Mouse (Mus musculus): ENCODE results near the gene Tsku. TPM values are rescaled to one million over a fixed set of nuclear protein-coding genes. Genes with fewer than 3 reads are reported as not detected.

Gene Tsku
- total and polyA plus RNA-seq, 3 experiments, result 2.2 to 5.9 (median 2.5) TPM

DNA sequence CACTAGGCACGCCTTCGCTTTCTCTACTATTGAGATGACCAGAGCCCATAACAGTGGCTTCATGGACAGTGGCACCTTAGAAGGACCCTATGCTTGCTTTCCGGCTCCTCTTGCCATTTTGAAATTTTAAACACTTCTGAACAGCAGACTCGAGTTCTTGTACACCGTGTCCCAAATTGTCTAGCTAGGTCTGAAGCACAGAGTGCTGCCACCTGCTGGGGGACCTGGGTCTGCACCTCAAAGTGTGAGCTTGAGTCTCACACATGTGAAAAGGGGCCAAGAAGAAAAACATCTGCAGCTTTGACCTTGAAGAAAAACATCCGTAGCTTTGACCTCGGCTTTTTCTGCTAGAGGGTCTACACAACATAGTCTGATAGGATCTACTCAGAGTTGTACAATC, 13.1 kb downstream of the Tsku start:
- Histone ChIP-seq H3K27me3 (ENCODE audit: control insufficient read depth, insufficient read depth, low read length) (no peaks in the 10 kb centered on the region), H3K27ac (no peak overlapping the region), H3K9ac (ENCODE audit: low read depth, low read length) (no peak overlapping the region), H3K4me1 (ENCODE audit: control insufficient read depth, insufficient read depth, low read length) (no peaks in the 10 kb centered on the region), H3K79me2 (replicated peaks; ENCODE audit: control insufficient read depth, insufficient read depth, low read length) (no peaks in the 10 kb centered on the region), H3K36me3 (ENCODE audit: control insufficient read depth, insufficient read depth, low read length) (no peaks in the 10 kb centered on the region), H3K4me3 (no peak overlapping the region)
- TF ChIP-seq CTCF (IDR thresholded peaks at IDR 0.05) (peak; percentile 94), EP300 (IDR thresholded peaks at IDR 0.05; ENCODE audit: insufficient read depth, low read depth, low read length) (no peak), POLR2A (IDR thresholded peaks at IDR 0.05; ENCODE audit: insufficient read depth, low read depth, low read length) (no peak)
- WGBS, result 42% methylated on average over 7 of the region's 7 CpGs
- peak; percentile 56 to 78 for DNase-seq
- intact Hi-C loops (cut with DNase I), result loop anchor here (1.0 kb wide), 1 partner anchor 59 kb away; no protein-coding TSS in a partner anchor

DNA sequence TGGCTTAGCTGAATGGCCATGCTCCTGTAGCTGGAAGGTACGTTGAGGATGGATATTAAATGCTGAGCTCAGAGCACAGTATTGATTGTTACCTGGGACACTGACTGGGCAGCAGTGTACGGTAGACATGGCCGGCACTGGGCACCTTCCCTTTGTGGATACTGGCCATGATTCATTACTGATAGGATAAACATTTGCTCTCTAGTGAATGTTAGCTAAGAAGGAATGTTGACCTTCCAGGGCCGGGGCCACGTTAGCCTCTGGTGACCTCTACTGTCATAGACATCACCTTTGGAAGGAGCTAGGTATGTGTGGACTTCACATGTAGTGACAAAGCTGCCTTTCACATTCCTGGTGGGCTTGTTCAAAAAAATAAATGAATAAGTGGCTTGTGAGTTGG, 13.7 kb downstream of the Tsku start:
- no peaks in the 10 kb centered on the region for H3K4me1 ChIP-seq (ENCODE audit: control insufficient read depth, insufficient read depth, low read length)
- no peaks in the 10 kb centered on the region for H3K27me3 ChIP-seq (ENCODE audit: control insufficient read depth, insufficient read depth, low read length)
- DNase-seq, result no peak
- no peaks in the 10 kb centered on the region for H3K79me2 ChIP-seq (replicated peaks; ENCODE audit: control insufficient read depth, insufficient read depth, low read length)
- H3K9ac ChIP-seq (ENCODE audit: low read depth, low read length), result no peak overlapping the region
- 66% methylated on average over 5 of the region's 5 CpGs for WGBS
- no peak for TF ChIP-seq POLR2A (IDR thresholded peaks at IDR 0.05; ENCODE audit: insufficient read depth, low read depth, low read length)
- no peak for TF ChIP-seq CTCF (IDR thresholded peaks at IDR 0.05)
- no peak for TF ChIP-seq EP300 (IDR thresholded peaks at IDR 0.05; ENCODE audit: insufficient read depth, low read depth, low read length)
- intact Hi-C loops (cut with DNase I), result no loop called here
- H3K27ac ChIP-seq, result no peak overlapping the region
- H3K4me3 ChIP-seq, result no peak overlapping the region
- no peaks in the 10 kb centered on the region for H3K36me3 ChIP-seq (ENCODE audit: control insufficient read depth, insufficient read depth, low read length)

DNA sequence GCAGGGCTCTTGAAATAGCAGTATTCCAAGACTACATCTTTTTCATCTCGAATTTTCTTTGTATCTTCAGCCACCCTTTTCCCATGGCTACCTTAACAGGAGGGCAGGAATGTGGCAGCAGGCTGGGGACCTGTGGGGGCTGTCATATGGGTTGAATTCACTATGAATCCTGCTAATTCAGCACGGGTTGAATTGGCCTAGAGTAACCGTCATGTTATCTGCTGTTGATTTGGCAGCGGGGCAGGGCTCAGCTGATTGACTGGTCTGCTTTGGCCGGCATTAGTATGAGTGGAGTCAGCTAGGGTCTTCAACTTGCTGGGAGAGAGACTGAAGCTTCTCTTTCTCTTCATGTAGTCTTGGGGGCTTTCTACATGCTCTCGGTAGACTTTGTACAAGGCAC, 16.1 kb downstream of the Tsku start:
- Histone ChIP-seq H3K4me3 (no peak overlapping the region), H3K4me1 (ENCODE audit: control insufficient read depth, insufficient read depth, low read length) (no peaks in the 10 kb centered on the region; the same call in 1 of the 2 replicates), H3K79me2 (replicated peaks; ENCODE audit: control insufficient read depth, insufficient read depth, low read length) (no peaks in the 10 kb centered on the region), H3K27me3 (ENCODE audit: control insufficient read depth, insufficient read depth, low read length) (no peaks in the 10 kb centered on the region), H3K36me3 (ENCODE audit: control insufficient read depth, insufficient read depth, low read length) (no peaks in the 10 kb centered on the region), H3K27ac (no peak overlapping the region), H3K9ac (ENCODE audit: low read depth, low read length) (no peak overlapping the region)
- DNase-seq, result no peak
- intact Hi-C loops (cut with DNase I), result loop anchor here (2.0 kb wide), 1 partner anchor 190 kb away; no protein-coding TSS in a partner anchor
- WGBS, result 41% methylated on average over 6 of the region's 6 CpGs
- TF ChIP-seq EP300 (IDR thresholded peaks at IDR 0.05; ENCODE audit: insufficient read depth, low read depth, low read length), result no peak
- TF ChIP-seq POLR2A (IDR thresholded peaks at IDR 0.05; ENCODE audit: insufficient read depth, low read depth, low read length), result no peak
- TF ChIP-seq CTCF (IDR thresholded peaks at IDR 0.05), result no peak

DNA sequence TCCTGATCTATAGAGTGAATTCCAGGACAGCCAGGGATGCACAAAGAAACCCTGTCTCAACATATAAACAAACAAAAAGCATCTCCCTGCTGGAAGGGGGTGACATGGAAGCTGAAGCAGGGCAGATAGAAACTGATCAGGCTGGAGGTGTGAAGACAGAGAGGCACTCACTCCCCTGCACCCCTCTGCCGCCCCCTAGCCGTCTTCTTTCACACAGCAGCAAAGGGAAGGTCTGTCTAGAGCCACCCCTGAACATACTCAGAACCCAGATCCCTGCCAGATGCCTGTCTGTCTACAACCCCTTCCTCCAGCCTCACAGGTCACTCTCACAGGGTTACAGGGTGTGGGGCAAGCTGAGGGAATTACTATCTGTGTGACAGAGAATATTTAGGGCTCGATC, 16.8 kb downstream of the Tsku start:
- no peak overlapping the region for H3K4me3 ChIP-seq
- no peaks in the 10 kb centered on the region for H3K27me3 ChIP-seq (ENCODE audit: control insufficient read depth, insufficient read depth, low read length)
- no peak overlapping the region for H3K27ac ChIP-seq
- TF ChIP-seq EP300 (IDR thresholded peaks at IDR 0.05; ENCODE audit: insufficient read depth, low read depth, low read length), result no peak
- TF ChIP-seq POLR2A (IDR thresholded peaks at IDR 0.05; ENCODE audit: insufficient read depth, low read depth, low read length), result no peak
- TF ChIP-seq CTCF (IDR thresholded peaks at IDR 0.05), result peak; percentile 68
- no peaks in the 10 kb centered on the region for H3K36me3 ChIP-seq (ENCODE audit: control insufficient read depth, insufficient read depth, low read length)
- peak in 1 of 2 experiments; percentile 60 for DNase-seq
- no peaks in the 10 kb centered on the region for H3K79me2 ChIP-seq (replicated peaks; ENCODE audit: control insufficient read depth, insufficient read depth, low read length)
- intact Hi-C loops (cut with DNase I), result loop anchor here (2.0 to 5.0 kb wide), 2 partner anchors 37 to 190 kb away; no protein-coding TSS in a partner anchor
- WGBS, result 19% methylated on average over 3 of the region's 3 CpGs
- H3K4me1 ChIP-seq (ENCODE audit: control insufficient read depth, insufficient read depth, low read length), result no peaks in the 10 kb centered on the region; the same call in 1 of the 2 replicates
- H3K9ac ChIP-seq (ENCODE audit: low read depth, low read length), result no peak overlapping the region

DNA sequence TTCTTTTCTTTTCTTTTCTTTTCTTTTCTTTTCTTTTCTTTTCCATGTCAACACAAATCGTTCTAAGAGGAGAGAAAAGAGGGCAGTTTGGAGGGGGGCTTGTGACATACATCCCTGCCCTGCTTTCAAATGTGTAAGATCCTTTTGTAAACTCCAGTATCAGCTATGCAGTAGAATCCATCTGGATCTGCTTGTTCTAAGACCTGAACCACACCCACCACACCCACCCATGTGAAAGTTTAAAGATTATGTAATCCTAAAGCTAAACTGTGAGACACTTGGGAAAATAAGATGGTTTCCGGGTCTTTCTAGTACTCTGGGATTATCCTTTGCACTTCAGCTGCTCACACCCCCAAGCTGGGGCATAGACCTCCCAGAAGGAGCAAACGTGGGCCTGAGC, 18.9 kb downstream of the Tsku start:
- intact Hi-C loops (cut with DNase I), result loop anchor here (1.0 to 5.0 kb wide), 2 partner anchors 35 to 53 kb away; no protein-coding TSS in a partner anchor
- DNase-seq, result no peak
- TF ChIP-seq POLR2A (IDR thresholded peaks at IDR 0.05; ENCODE audit: insufficient read depth, low read depth, low read length), result no peak
- TF ChIP-seq EP300 (IDR thresholded peaks at IDR 0.05; ENCODE audit: insufficient read depth, low read depth, low read length), result no peak
- H3K4me1 ChIP-seq (ENCODE audit: control insufficient read depth, insufficient read depth, low read length), result no peaks in the 10 kb centered on the region; the same call in 1 of the 2 replicates
- WGBS, result 69% methylated on average over 3 of the region's 3 CpGs
- no peak overlapping the region for H3K4me3 ChIP-seq
- no peak overlapping the region for H3K27ac ChIP-seq
- H3K9ac ChIP-seq (ENCODE audit: low read depth, low read length), result no peak overlapping the region
- no peaks in the 10 kb centered on the region for H3K27me3 ChIP-seq (ENCODE audit: control insufficient read depth, insufficient read depth, low read length)
- H3K36me3 ChIP-seq (ENCODE audit: control insufficient read depth, insufficient read depth, low read length), result no peaks in the 10 kb centered on the region
- no peaks in the 10 kb centered on the region for H3K79me2 ChIP-seq (replicated peaks; ENCODE audit: control insufficient read depth, insufficient read depth, low read length)

DNA sequence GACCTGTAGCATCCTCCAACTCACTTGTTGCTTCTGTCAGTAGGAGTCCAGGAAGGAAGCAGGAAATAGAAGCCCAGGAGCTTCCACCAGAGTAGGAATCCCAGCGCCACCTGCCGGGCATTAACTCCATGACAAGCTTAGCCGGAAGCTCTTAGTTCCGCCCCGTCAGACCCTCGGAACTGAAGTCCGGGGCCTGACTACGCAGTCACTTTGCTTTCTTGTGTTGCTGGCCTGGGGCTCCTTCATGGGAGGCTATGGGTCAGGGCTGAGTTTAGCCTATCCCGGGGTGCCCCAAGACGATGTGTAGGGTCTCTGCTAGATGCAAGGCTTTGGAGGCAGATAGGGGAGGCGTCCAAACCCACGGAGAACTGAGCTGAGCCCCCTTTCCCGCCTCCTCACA, 19.7 kb downstream of the Tsku start:
- TF ChIP-seq CTCF (IDR thresholded peaks at IDR 0.05) (peak; percentile 97), POLR2A (IDR thresholded peaks at IDR 0.05; ENCODE audit: insufficient read depth, low read depth, low read length) (peak; percentile 48; the same call in 1 of the 2 replicates), EP300 (IDR thresholded peaks at IDR 0.05; ENCODE audit: insufficient read depth, low read depth, low read length) (peak; percentile 60; the same call in 1 of the 2 replicates)
- peak overlapping the region; percentile 44 for H3K4me3 ChIP-seq
- H3K4me1 ChIP-seq (ENCODE audit: control insufficient read depth, insufficient read depth, low read length), result no peaks in the 10 kb centered on the region; the same call in 1 of the 2 replicates
- DNase-seq, result peak; percentile 83 to 90
- H3K36me3 ChIP-seq (ENCODE audit: control insufficient read depth, insufficient read depth, low read length), result no peaks in the 10 kb centered on the region
- H3K9ac ChIP-seq (ENCODE audit: low read depth, low read length), result peak overlapping the region; percentile 59
- 2% methylated on average over 13 of the region's 13 CpGs for WGBS
- intact Hi-C loops (cut with DNase I), result loop anchor here (5.0 kb wide), 1 partner anchor 34 kb away; no protein-coding TSS in a partner anchor
- H3K27me3 ChIP-seq (ENCODE audit: control insufficient read depth, insufficient read depth, low read length), result no peaks in the 10 kb centered on the region
- no peaks in the 10 kb centered on the region for H3K79me2 ChIP-seq (replicated peaks; ENCODE audit: control insufficient read depth, insufficient read depth, low read length)
- H3K27ac ChIP-seq, result peak overlapping the region; percentile 41; the same call in 1 of the 2 replicates
